Mouse (Mus musculus): Measurements from ENCODE around the gene Cryba1. TPM values are rescaled to one million over a fixed set of nuclear protein-coding genes. Genes with fewer than 3 reads are reported as not detected.

Gene Cryba1
- total RNA-seq, 4 experiments from 2014 or later = not detected

- DNase-seq (ENCODE audit: low spot score in 2 of 2) = no peak
Measured at GRCm38 (mm10) chr11:77719055-77719454, 6.0 kb downstream of the Cryba1 start.

GRCm38 (mm10) chr11:77713736-77714135 is 11.3 kb downstream of the Cryba1 start:
- no peak for DNase-seq (ENCODE audit: low spot score in 2 of 2)

- DNase-seq (ENCODE audit: low spot score in 2 of 2) = no peak
Measured at GRCm38 (mm10) chr11:77709039-77709438, 16.0 kb downstream of the Cryba1 start.

GRCm38 (mm10) chr11:77705920-77706319 is 19.2 kb downstream of the Cryba1 start:
- no peak for DNase-seq (ENCODE audit: low spot score in 2 of 2)

GRCm38 (mm10) chr11:77697232-77697631 is 27.9 kb downstream of the Cryba1 start:
- DNase-seq (ENCODE audit: low spot score in 2 of 2) = no peak

GRCm38 (mm10) chr11:77693026-77693425 is 32.1 kb downstream of the Cryba1 start:
- no peak for DNase-seq (ENCODE audit: low spot score in 2 of 2)

- DNase-seq (ENCODE audit: low spot score in 2 of 2) = peak in 1 of 2 experiments; percentile 20
Measured at GRCm38 (mm10) chr11:77687541-77688131, 37.4 kb downstream of the Cryba1 start.

- DNase-seq (ENCODE audit: low spot score in 2 of 2) = peak; percentile 26 to 46
Measured at GRCm38 (mm10) chr11:77686841-77687540, 38.1 kb downstream of the Cryba1 start.

- peak in 1 of 2 experiments; percentile 19 for DNase-seq (ENCODE audit: low spot score in 2 of 2)
Measured at GRCm38 (mm10) chr11:77686346-77686840, 38.7 kb downstream of the Cryba1 start.

- peak; percentile 99 to 100 for DNase-seq (ENCODE audit: low spot score in 2 of 2)
Measured at GRCm38 (mm10) chr11:77685383-77686265, 39.5 kb downstream of the Cryba1 start, which contains the start of gene Nufip2. Gene Nufip2 (plus strand): TSS chr11:77686155.

- DNase-seq (ENCODE audit: low spot score in 2 of 2) = no peak
Measured at GRCm38 (mm10) chr11:77684896-77685295, 40.2 kb downstream of the Cryba1 start.

GRCm38 (mm10) chr11:77680018-77680417 is 45.1 kb downstream of the Cryba1 start:
- no peak for DNase-seq (ENCODE audit: low spot score in 2 of 2)

GRCm38 (mm10) chr11:77673428-77673991 is 51.6 kb downstream of the Cryba1 start:
- DNase-seq (ENCODE audit: low spot score in 2 of 2) = no peak

- no peak for DNase-seq (ENCODE audit: low spot score in 2 of 2)
Measured at GRCm38 (mm10) chr11:77672746-77673145, 52.3 kb downstream of the Cryba1 start.

Other genes starting within 250 kb of the Cryba1 start
- 10 to 100 TPM; 71.2 to 78.4 (median 73.7) TPM for gene Ankrd13b, start 235.6 kb downstream of the Cryba1 start, total RNA-seq (2022)
- 100 to 1,000 TPM; 266 to 292 (median 282) TPM for gene Git1, start 231.7 kb downstream of the Cryba1 start, total RNA-seq (2022)
- 1 to 10 TPM; 1.0 to 2.4 (median 1.6) TPM for gene Abhd15, start 210.2 kb downstream of the Cryba1 start, total RNA-seq (2022)
- gene Trp53i13, start 209.3 kb downstream of the Cryba1 start, total RNA-seq (2022) = 1 to 10 TPM; 4.9 to 9.1 (median 8.8) TPM
- under 1 TPM in 1 of 4 experiments, not detected in 3; 0.20 TPM for gene Gm10392, start 206.1 kb downstream of the Cryba1 start, total RNA-seq (2022)
- gene Taok1, start 117.5 kb downstream of the Cryba1 start, total RNA-seq (2022) = 100 to 1,000 TPM in 2 of 4 experiments, 10 to 100 TPM in 2; 99.9 to 115 (median 107) TPM
- 10 to 100 TPM; 72.4 to 86.8 (median 77.3) TPM for gene Nufip2, start 39.1 kb downstream of the Cryba1 start, total RNA-seq (2022)
- 100 to 1,000 TPM; 136 to 156 (median 149) TPM for gene Myo18a, start 38.0 kb upstream of the Cryba1 start, total RNA-seq (2022)
- gene Gm10277, start 62.5 kb upstream of the Cryba1 start, total RNA-seq (2022) = not detected
- gene Pipox, start 168.8 kb upstream of the Cryba1 start, total RNA-seq (2022) = 1 to 10 TPM; 1.8 to 3.4 (median 2.4) TPM
- gene Sez6, start 205.5 kb upstream of the Cryba1 start, total RNA-seq (2022) = 100 to 1,000 TPM; 139 to 164 (median 153) TPM

All from layer of hippocampus, adult 8-10 months (tissue).